Mouse (Mus musculus) brain, embryonic 14.5 days (tissue): ENCODE results near the gene Cenpc1.

Source experiments
- CTCF ChIP-seq: fragments of 200-500 bp; IDR thresholded peaks from 2 replicates; pipeline ENCODE4 v1.5.1; 2012; ENCODE audit warnings: inconsistent platforms, mild to moderate bottlenecking, moderate library complexity, borderline replicate concordance; ENCODE audit not compliant: insufficient read depth, insufficient read length; ENCODE audit errors: extremely low read depth
- POLR2A ChIP-seq: fragments of 200-500 bp; IDR thresholded peaks from 2 replicates; pipeline ENCODE4 v1.6.1; 2012; ENCODE audit warnings: mild to moderate bottlenecking, inconsistent platforms, borderline replicate concordance; ENCODE audit not compliant: poor library complexity, insufficient read depth, insufficient read length, severe bottlenecking; ENCODE audit errors: extremely low read depth

- TF ChIP-seq CTCF (no peak), POLR2A (no peak)
These were observed 7.5 kb upstream of the Cenpc1 start for GRCm38 (mm10) chr5:86072756-86073386.
